Mouse (Mus musculus) lung, embryonic 16.5 days (tissue): ENCODE results near the gene Capn5. TPM values are rescaled to one million over a fixed set of nuclear protein-coding genes. Genes with fewer than 3 reads are reported as not detected.

ENCODE experiments used
- ATAC-seq: fragments of 200-750 bp; cut with Nextera tagmentation; 2 replicates; pipeline ENCODE4 v1.8.0; 2017; ENCODE audit warnings: low read depth, mild to moderate bottlenecking, moderate library complexity
- H3K27ac ChIP-seq: fragments of 300-500 bp; sonication (generic); 2 replicates; pipeline ENCODE4 v1.5.1; 2014; ENCODE audit warnings: mild to moderate bottlenecking, control low read depth, low read length
- H3K27me3 ChIP-seq: fragments of 300-500 bp; sonication (generic); 2 replicates; pipeline ENCODE4 v1.6.1; 2014; ENCODE audit warnings: low read depth, low read length, mixed read lengths; ENCODE audit not compliant: control insufficient read depth, insufficient read depth
- H3K36me3 ChIP-seq: fragments of 300-500 bp; sonication (generic); 2 replicates; pipeline ENCODE4 v1.6.1; 2014; ENCODE audit warnings: low read length; ENCODE audit not compliant: control insufficient read depth, insufficient read depth
- H3K4me1 ChIP-seq: fragments of 300-500 bp; sonication (generic); replicated peaks from 2 replicates; pipeline ENCODE4 v1.6.1; 2014; ENCODE audit warnings: low read length, mixed read lengths; ENCODE audit not compliant: control insufficient read depth, insufficient read depth
- H3K4me2 ChIP-seq: fragments of 300-500 bp; sonication (generic); 2 replicates; pipeline ENCODE4 v1.6.1; 2014; ENCODE audit warnings: low read depth, low read length, control low read depth
- H3K4me3 ChIP-seq: fragments of 300-500 bp; sonication (generic); 2 replicates; pipeline ENCODE4 v1.5.1; 2014; ENCODE audit warnings: mild to moderate bottlenecking, low read length, control low read depth
- H3K9ac ChIP-seq: fragments of 300-500 bp; sonication (generic); 2 replicates; pipeline ENCODE4 v1.6.1; 2014; ENCODE audit warnings: low read length, control low read depth
- H3K9me3 ChIP-seq: fragments of 300-500 bp; sonication (generic); 2 replicates; pipeline ENCODE4 v1.6.1; 2016; ENCODE audit warnings: low read length; ENCODE audit not compliant: control insufficient read depth
- WGBS: fragments of 180-500 bp; shearing (Covaris S2); extraction: QIAGEN DNeasy Blood & Tissue Kit; methylation state at CpG from one replicate; pipeline ENCODE4 v1.1.7; 2014; 5-methylcytosine and 5-hydroxymethylcytosine counted together
- polyA plus RNA-seq: library from polyadenylated mRNA; unstranded; fragments of >200 nt; fragmentation: Nextera tagmentation; extraction: Ambion mirVana; gene quantifications from 2 replicates; pipeline ENCODE4 v1.2.1, GENCODE M21; 2015

Capn5 gene
- polyA plus RNA-seq, 1 experiment from 2014 or later = 9.6 TPM

GRCm38 (mm10) chr7:98097557-98097956, 80.5 kb downstream of the Capn5 start:
- no peak for ATAC-seq
- Histone ChIP-seq H3K9me3 (0 out of 2 replicates have a peak, but pooled peaks cover 2% of the 10 kb centered on the region), H3K4me1 (no peaks in the 10 kb centered on the region), H3K4me3 (no peak overlapping the region), H3K27me3 (no peaks in the 10 kb centered on the region), H3K9ac (no peak overlapping the region), H3K27ac (no peak overlapping the region), H3K36me3 (peaks cover 9% of the 10 kb centered on the region), H3K4me2 (no peak overlapping the region)
- WGBS = 90% methylated on average over 8 of the region's 8 CpGs

DNA sequence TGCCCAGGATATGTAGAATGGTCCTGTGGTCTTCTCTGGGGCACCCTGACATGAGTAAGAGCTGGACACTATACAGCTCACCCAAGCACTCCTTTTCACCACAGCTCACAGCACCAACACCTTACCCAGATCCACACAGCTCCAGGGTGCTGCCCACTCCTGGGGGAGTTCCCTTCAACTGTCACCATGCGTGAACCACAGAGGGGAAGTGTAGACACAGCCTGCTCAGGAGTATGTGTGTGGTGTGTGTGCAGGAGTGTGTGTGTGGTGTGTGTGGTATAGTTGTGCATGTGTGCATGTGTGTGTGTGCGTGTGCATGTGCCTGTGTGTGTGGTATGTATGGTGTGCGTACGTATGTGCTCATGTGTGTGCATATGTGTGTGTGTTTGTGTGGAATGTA, 82.2 kb downstream of the Capn5 start:
- no peak overlapping the region for H3K27ac ChIP-seq
- ATAC-seq = no peak
- peaks cover 9% of the 10 kb centered on the region for H3K36me3 ChIP-seq
- 0 out of 2 replicates have a peak, but pooled peaks cover 2% of the 10 kb centered on the region for H3K9me3 ChIP-seq
- H3K4me1 ChIP-seq = no peaks in the 10 kb centered on the region
- WGBS = 96% methylated on average over 4 of the region's 4 CpGs
- H3K27me3 ChIP-seq = no peaks in the 10 kb centered on the region
- no peak overlapping the region for H3K9ac ChIP-seq
- H3K4me3 ChIP-seq = no peak overlapping the region
- H3K4me2 ChIP-seq = no peak overlapping the region

DNA sequence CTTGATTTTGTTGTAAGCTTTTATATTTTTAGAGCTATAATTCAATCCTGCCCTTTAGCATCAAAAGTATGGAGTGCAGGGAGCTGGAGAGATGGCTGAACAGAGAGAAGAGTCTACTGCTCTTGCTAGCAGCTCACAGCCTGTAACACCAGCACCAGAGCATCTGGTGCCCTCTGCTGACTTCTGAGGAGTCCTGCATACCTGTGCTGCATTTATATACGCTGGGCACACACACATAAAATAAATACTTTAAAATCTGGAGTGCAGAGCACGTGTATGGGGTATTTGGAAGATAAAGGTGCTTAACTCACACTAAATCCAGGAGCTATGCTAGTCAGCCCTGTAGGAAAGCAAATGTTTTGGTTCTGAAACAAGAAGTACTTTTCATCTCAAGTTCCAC, 91.7 kb downstream of the Capn5 start:
- ATAC-seq = peak; percentile 48
- WGBS = 21% methylated on average over 2 of the region's 2 CpGs
- no peaks in the 10 kb centered on the region for H3K9me3 ChIP-seq

DNA sequence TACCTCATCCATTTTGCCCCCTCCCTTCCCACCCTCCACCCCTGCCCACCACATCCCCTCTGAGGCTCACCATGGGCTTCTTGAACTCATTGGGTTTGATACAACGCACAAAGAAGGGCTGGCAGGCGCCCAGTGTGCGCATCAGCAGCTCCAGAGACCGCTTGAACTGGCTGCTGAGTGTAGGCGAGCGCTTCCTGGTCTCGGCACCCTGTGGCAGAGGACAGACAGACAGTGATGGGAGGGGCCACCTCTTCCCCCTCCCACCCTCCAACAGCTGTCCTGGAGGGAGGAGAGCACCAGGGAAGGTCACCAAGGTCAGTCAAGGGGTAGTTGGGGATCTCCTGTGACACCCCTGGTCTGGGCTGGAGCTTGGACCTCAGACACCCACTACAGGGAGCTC, 92.8 kb downstream of the Capn5 start:
- H3K4me1 ChIP-seq = peaks cover 25% of the 10 kb centered on the region
- no peaks in the 10 kb centered on the region for H3K27me3 ChIP-seq
- no peak overlapping the region for H3K4me3 ChIP-seq
- H3K36me3 ChIP-seq = no peaks in the 10 kb centered on the region
- H3K9me3 ChIP-seq = no peaks in the 10 kb centered on the region
- peak overlapping the region; percentile 34; the same call in 1 of the 2 replicates for H3K4me2 ChIP-seq
- peak overlapping the region; percentile 56 for H3K27ac ChIP-seq
- peak overlapping the region; percentile 22; the same call in 1 of the 2 replicates for H3K9ac ChIP-seq
- ATAC-seq = peak; percentile 11; the same call in 1 of the 2 replicates
- WGBS = 47% methylated on average over 7 of the region's 7 CpGs

More for the DNA sequence above, 91.7 kb downstream of the Capn5 start:
- Histone ChIP-seq H3K4me1 (peaks cover 25% of the 10 kb centered on the region), H3K4me2 (no peak overlapping the region), H3K27ac (no peak overlapping the region), H3K9ac (no peak overlapping the region), H3K36me3 (no peaks in the 10 kb centered on the region), H3K4me3 (no peak overlapping the region), H3K27me3 (no peaks in the 10 kb centered on the region)

DNA sequence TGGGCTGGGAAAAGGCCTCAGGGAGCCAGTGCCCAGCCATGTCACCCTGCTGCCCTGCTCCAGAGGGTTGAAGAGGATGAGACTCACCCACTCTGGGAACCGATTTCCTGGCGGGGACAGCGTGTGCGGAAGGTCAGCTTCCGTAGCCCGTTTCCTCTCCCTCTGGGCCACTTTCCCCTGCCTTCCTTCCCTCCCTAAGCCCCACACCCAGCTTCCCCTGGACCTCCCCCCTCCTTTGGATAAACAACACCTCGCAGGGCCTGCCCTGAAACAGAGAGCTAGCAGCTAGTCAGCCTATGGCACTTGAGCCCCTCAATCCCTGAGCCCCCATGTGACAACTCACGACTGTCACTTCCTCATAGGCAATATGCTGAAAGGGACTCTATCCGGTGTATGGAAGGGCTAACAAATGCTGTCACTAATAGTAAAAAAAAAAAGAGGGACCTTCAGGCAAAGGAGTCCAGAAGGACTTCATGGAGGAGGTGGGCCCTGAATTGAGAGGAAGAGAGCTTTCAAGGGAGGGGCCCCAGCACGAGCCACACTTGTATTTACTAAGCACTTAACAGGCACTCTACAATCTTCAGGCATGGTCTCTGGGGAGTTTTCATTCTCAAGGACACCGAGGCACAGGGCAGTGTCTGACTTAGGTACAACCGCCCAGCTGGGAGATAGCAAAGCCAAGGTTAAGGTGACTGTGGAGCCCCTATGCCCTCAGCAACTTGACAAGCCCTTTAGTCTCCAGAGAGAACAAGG, 93.4 kb downstream of the Capn5 start:
- Histone ChIP-seq H3K9ac (peak overlapping the region; percentile 34; the same call in 1 of the 2 replicates), H3K27me3 (no peaks in the 10 kb centered on the region), H3K4me2 (peak overlapping the region; percentile 34; the same call in 1 of the 2 replicates), H3K4me3 (no peak overlapping the region), H3K4me1 (peaks cover 25% of the 10 kb centered on the region), H3K36me3 (no peaks in the 10 kb centered on the region), H3K27ac (peak overlapping the region; percentile 74), H3K9me3 (no peaks in the 10 kb centered on the region)
- 16% methylated on average over 12 of the region's 12 CpGs for WGBS
- ATAC-seq = peak; percentile 65

GRCm38 (mm10) chr7:98082376-98082775, 95.7 kb downstream of the Capn5 start:
- Histone ChIP-seq H3K36me3 (no peaks in the 10 kb centered on the region), H3K4me3 (no peak overlapping the region), H3K9me3 (no peaks in the 10 kb centered on the region), H3K9ac (no peak overlapping the region), H3K27ac (no peak overlapping the region), H3K4me1 (peaks cover 25% of the 10 kb centered on the region), H3K27me3 (no peaks in the 10 kb centered on the region), H3K4me2 (no peak overlapping the region)
- ATAC-seq = no peak
- 32% methylated on average over 5 of the region's 5 CpGs for WGBS

GRCm38 (mm10) chr7:98077453-98077852, 100.6 kb downstream of the Capn5 start:
- no peak overlapping the region for H3K4me3 ChIP-seq
- no peaks in the 10 kb centered on the region for H3K9me3 ChIP-seq
- H3K4me1 ChIP-seq = 0 out of 2 replicates have a peak, but pooled peaks cover 1% of the 10 kb centered on the region
- H3K36me3 ChIP-seq = no peaks in the 10 kb centered on the region
- H3K4me2 ChIP-seq = no peak overlapping the region
- no peak overlapping the region for H3K9ac ChIP-seq
- no peak for ATAC-seq
- no peak overlapping the region for H3K27ac ChIP-seq
- H3K27me3 ChIP-seq = no peaks in the 10 kb centered on the region
- 72% methylated on average over 11 of the region's 11 CpGs for WGBS

GRCm38 (mm10) chr7:98071620-98072019, 106.5 kb downstream of the Capn5 start:
- Histone ChIP-seq H3K4me2 (no peak overlapping the region), H3K27ac (no peak overlapping the region), H3K27me3 (no peaks in the 10 kb centered on the region), H3K9me3 (no peaks in the 10 kb centered on the region), H3K9ac (no peak overlapping the region), H3K4me1 (no peaks in the 10 kb centered on the region), H3K4me3 (no peak overlapping the region), H3K36me3 (no peaks in the 10 kb centered on the region)
- ATAC-seq = peak; percentile 65
- WGBS = 29% methylated on average over 5 of the region's 5 CpGs
